Mouse (Mus musculus) Muller cell, postnatal 12 days (primary cell): ENCODE results near the gene Pbld2.

ENCODE experiments used
- DNase-seq: peaks from one replicate; pipeline ENCODE4 v3.0.0-alpha.2; 2015; ENCODE audit errors: inconsistent ontology term

Gene Pbld2

GRCm38 (mm10) chr10:63062696-63063095 is 38.6 kb downstream of the Pbld2 start:
- no peak for DNase-seq

GRCm38 (mm10) chr10:63063365-63063764 is 39.2 kb downstream of the Pbld2 start:
- DNase-seq = no peak

GRCm38 (mm10) chr10:63064516-63064915 is 40.4 kb downstream of the Pbld2 start:
- no peak for DNase-seq

- no peak for DNase-seq
Measured at GRCm38 (mm10) chr10:63065561-63065960, 41.4 kb downstream of the Pbld2 start.

GRCm38 (mm10) chr10:63065988-63066387 is 41.9 kb downstream of the Pbld2 start:
- peak; percentile 67 for DNase-seq

- no peak for DNase-seq
Measured at GRCm38 (mm10) chr10:63086304-63086703, 62.2 kb downstream of the Pbld2 start.

- peak; percentile 62 for DNase-seq
Measured at GRCm38 (mm10) chr10:63089103-63089757, 65.1 kb downstream of the Pbld2 start.

- DNase-seq = peak; percentile 40
Measured at GRCm38 (mm10) chr10:63089758-63090571, 65.8 kb downstream of the Pbld2 start.

GRCm38 (mm10) chr10:63091915-63092314 is 67.8 kb downstream of the Pbld2 start:
- no peak for DNase-seq

- DNase-seq = no peak
Measured at GRCm38 (mm10) chr10:63092616-63093550, 68.8 kb downstream of the Pbld2 start.

- no peak for DNase-seq
Measured at GRCm38 (mm10) chr10:63096757-63097156, 72.6 kb downstream of the Pbld2 start.

- DNase-seq = no peak
Measured at GRCm38 (mm10) chr10:63098191-63098590, 74.1 kb downstream of the Pbld2 start.

GRCm38 (mm10) chr10:63099521-63099920 is 75.4 kb downstream of the Pbld2 start, which contains the start of gene Atoh7:
Gene Atoh7, plus strand, starts transcription at chr10:63099651.
- no peak for DNase-seq

GRCm38 (mm10) chr10:63099941-63100562 is 75.9 kb downstream of the Pbld2 start:
- peak; percentile 65 for DNase-seq

- no peak for DNase-seq
Measured at GRCm38 (mm10) chr10:63100657-63101056, 76.5 kb downstream of the Pbld2 start.
